Mouse (Mus musculus) ES-Bruce4 (cell line): Measurements from ENCODE around the gene Gpr55. TPM values are rescaled to one million over a fixed set of nuclear protein-coding genes. Genes with fewer than 3 reads are reported as not detected.

ENCODE experiments used
- H3K27ac ChIP-seq: 2 replicates; pipeline ENCODE4 v1.5.1; 2012; ENCODE audit warnings: low read length, inconsistent platforms; ENCODE audit not compliant: insufficient read depth
- H3K27me3 ChIP-seq: 2 replicates; pipeline ENCODE4 v1.6.1; 2012; ENCODE audit warnings: mild to moderate bottlenecking, low read length, inconsistent platforms; ENCODE audit not compliant: control insufficient read depth, poor library complexity, insufficient read depth, severe bottlenecking
- H3K36me3 ChIP-seq: 2 replicates; pipeline ENCODE4 v1.6.1; 2012; ENCODE audit warnings: inconsistent platforms, mild to moderate bottlenecking, low read length, moderate library complexity; ENCODE audit not compliant: control insufficient read depth, poor library complexity, insufficient read depth, severe bottlenecking
- H3K4me1 ChIP-seq: one replicate; pipeline ENCODE4 v1.8.1; 2011; ENCODE audit warnings: low read length; ENCODE audit not compliant: control insufficient read depth, insufficient read depth
- H3K4me3 ChIP-seq: 2 replicates; pipeline ENCODE4 v1.5.1; 2011; ENCODE audit warnings: low read depth, mild to moderate bottlenecking, low read length
- H3K9ac ChIP-seq: 2 replicates; pipeline ENCODE4 v1.6.1; 2012; ENCODE audit warnings: low read depth, mild to moderate bottlenecking, inconsistent platforms; ENCODE audit not compliant: poor library complexity, severe bottlenecking
- H3K9me3 ChIP-seq: replicated peaks from 2 replicates; pipeline ENCODE4 v1.6.1; 2012; ENCODE audit warnings: mild to moderate bottlenecking, low read length, inconsistent platforms; ENCODE audit not compliant: control insufficient read depth, poor library complexity, insufficient read depth, severe bottlenecking
- CTCF ChIP-seq: IDR thresholded peaks from one replicate; pipeline ENCODE4 v1.8.1; 2011; ENCODE audit warnings: low read depth, low read length
- EP300 ChIP-seq: IDR thresholded peaks from 2 replicates; pipeline ENCODE4 v1.6.1; 2011; ENCODE audit warnings: low read depth, low read length; ENCODE audit not compliant: insufficient read depth
- POLR2A ChIP-seq: IDR thresholded peaks from one replicate; pipeline ENCODE4 v1.8.1; 2011; ENCODE audit warnings: low read length; ENCODE audit not compliant: insufficient read depth
- polyA plus RNA-seq: library from polyadenylated mRNA; stranded (reverse); fragments of >200 nt; gene quantifications from 2 replicates; pipeline ENCODE4 v1.2.4, GENCODE M21; 2011; ENCODE audit warnings: low read depth; ENCODE audit not compliant: missing spikeins, insufficient read depth, insufficient read length

The Gpr55 gene
- polyA plus RNA-seq, 1 experiment: not detected

DNA sequence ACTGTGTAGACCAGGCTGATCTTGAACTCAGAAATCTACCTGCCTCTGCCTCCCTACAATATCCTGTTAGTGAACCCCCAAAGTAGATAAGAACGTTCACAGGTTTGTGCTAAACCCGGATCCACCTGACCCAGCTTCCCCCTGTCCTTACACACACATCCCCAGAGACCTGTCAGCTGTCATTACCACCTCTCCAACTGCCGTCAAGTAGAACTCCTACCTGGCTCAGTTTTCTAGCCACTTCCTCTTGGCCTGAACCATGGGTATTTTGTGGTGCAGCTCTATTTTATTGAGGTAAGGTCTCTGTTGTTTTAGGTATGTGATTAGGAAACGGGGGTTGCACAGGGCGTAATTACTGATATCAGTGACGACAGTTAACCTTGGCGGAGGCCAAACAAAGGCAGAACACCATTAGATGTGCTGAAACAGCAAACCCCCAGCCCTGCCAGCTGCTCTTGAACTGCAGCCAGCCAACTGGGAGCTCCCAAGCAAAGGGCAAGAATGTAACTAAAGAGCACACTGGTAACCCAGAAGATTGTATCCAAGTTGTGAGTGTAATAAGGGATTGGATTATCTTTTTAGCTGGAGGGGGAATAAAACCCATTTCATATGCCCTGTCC is 21.0 kb upstream of the Gpr55 start:
- Histone ChIP-seq H3K27ac (no peak overlapping the region), H3K9me3 (no peaks in the 10 kb centered on the region), H3K4me3 (no peak overlapping the region), H3K36me3 (no peaks in the 10 kb centered on the region), H3K9ac (no peak overlapping the region), H3K4me1 (no peaks in the 10 kb centered on the region), H3K27me3 (no peaks in the 10 kb centered on the region)
- TF ChIP-seq EP300 (no peak), CTCF (no peak), POLR2A (no peak)

- no peaks in the 10 kb centered on the region for H3K27me3 ChIP-seq
- no peaks in the 10 kb centered on the region for H3K4me1 ChIP-seq
- H3K9me3 ChIP-seq: no peaks in the 10 kb centered on the region
- no peak overlapping the region for H3K4me3 ChIP-seq
- TF ChIP-seq POLR2A (no peak), CTCF (no peak), EP300 (no peak)
- H3K9ac ChIP-seq: no peak overlapping the region
- no peaks in the 10 kb centered on the region for H3K36me3 ChIP-seq
- H3K27ac ChIP-seq: no peak overlapping the region
These were observed 16.9 kb upstream of the Gpr55 start for GRCm38 (mm10) chr1:85977709-85978108.

GRCm38 (mm10) chr1:85973468-85973877 is 12.7 kb upstream of the Gpr55 start:
- Histone ChIP-seq H3K9ac (no peak overlapping the region), H3K4me1 (no peaks in the 10 kb centered on the region), H3K36me3 (no peaks in the 10 kb centered on the region), H3K4me3 (no peak overlapping the region), H3K27ac (no peak overlapping the region), H3K9me3 (no peaks in the 10 kb centered on the region), H3K27me3 (no peaks in the 10 kb centered on the region)
- TF ChIP-seq CTCF: no peak
- no peak for TF ChIP-seq EP300
- TF ChIP-seq POLR2A: no peak

- Histone ChIP-seq H3K4me3 (no peak overlapping the region), H3K9me3 (no peaks in the 10 kb centered on the region), H3K27me3 (no peaks in the 10 kb centered on the region), H3K4me1 (no peaks in the 10 kb centered on the region), H3K9ac (no peak overlapping the region), H3K27ac (no peak overlapping the region), H3K36me3 (no peaks in the 10 kb centered on the region)
- TF ChIP-seq CTCF (no peak), EP300 (no peak), POLR2A (no peak)
These were observed 11.5 kb upstream of the Gpr55 start for GRCm38 (mm10) chr1:85972341-85972740.

DNA sequence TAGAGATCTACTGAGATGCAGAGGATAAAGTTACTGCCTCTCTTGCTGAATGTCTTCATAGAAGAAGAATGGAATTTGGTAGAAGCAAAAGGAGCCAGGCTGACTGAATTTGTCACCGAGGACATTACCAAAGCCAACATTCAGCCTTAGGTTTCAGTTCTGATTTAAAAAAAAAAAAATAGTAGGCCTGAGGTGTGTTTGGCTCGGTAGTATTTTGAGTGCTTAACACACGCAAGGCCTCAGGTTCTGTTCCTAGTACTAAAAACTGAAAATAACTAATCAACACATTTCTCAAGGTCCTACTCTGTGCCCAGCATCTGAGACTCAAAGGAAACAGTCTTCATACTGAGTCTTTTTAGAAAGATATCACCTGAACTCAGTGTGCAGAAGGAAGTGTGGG is 10.3 kb upstream of the Gpr55 start:
- no peak overlapping the region for H3K27ac ChIP-seq
- no peaks in the 10 kb centered on the region for H3K36me3 ChIP-seq
- H3K4me3 ChIP-seq: no peak overlapping the region
- no peaks in the 10 kb centered on the region for H3K4me1 ChIP-seq
- no peaks in the 10 kb centered on the region for H3K9me3 ChIP-seq
- TF ChIP-seq EP300: no peak
- TF ChIP-seq POLR2A: no peak
- TF ChIP-seq CTCF: no peak
- H3K9ac ChIP-seq: no peak overlapping the region
- no peaks in the 10 kb centered on the region for H3K27me3 ChIP-seq

DNA sequence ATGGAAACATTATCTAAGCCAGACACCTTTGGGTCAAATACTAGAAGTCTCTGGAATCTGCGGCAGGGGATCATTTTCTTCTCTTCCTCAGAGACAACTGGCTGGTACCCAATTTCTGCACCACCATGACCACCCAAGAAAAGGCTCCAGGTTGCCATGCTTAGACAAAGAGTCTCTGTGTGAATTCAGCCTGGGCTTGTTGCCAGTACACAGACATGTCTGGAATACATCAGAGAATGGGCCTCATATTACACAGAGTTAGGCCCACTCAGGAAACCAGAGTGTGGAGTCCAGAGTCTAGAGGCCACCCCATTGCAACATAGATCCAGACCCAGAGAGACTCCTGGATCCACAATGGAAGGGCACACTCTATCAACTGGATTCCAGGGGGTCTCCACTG is 8.7 kb upstream of the Gpr55 start:
- no peak overlapping the region for H3K9ac ChIP-seq
- H3K27ac ChIP-seq: no peak overlapping the region
- H3K4me3 ChIP-seq: no peak overlapping the region
- H3K36me3 ChIP-seq: no peaks in the 10 kb centered on the region
- TF ChIP-seq POLR2A: no peak
- no peak for TF ChIP-seq CTCF
- no peak for TF ChIP-seq EP300
- no peaks in the 10 kb centered on the region for H3K27me3 ChIP-seq
- no peaks in the 10 kb centered on the region for H3K4me1 ChIP-seq
- H3K9me3 ChIP-seq: no peaks in the 10 kb centered on the region

- Histone ChIP-seq H3K4me1 (no peaks in the 10 kb centered on the region), H3K27me3 (no peaks in the 10 kb centered on the region), H3K4me3 (no peak overlapping the region), H3K36me3 (no peaks in the 10 kb centered on the region), H3K9ac (no peak overlapping the region), H3K27ac (no peak overlapping the region), H3K9me3 (no peaks in the 10 kb centered on the region)
- TF ChIP-seq POLR2A (no peak), EP300 (no peak), CTCF (no peak)
These were observed 8.3 kb upstream of the Gpr55 start for GRCm38 (mm10) chr1:85969081-85969480.
